In the genomic region with DNA sequence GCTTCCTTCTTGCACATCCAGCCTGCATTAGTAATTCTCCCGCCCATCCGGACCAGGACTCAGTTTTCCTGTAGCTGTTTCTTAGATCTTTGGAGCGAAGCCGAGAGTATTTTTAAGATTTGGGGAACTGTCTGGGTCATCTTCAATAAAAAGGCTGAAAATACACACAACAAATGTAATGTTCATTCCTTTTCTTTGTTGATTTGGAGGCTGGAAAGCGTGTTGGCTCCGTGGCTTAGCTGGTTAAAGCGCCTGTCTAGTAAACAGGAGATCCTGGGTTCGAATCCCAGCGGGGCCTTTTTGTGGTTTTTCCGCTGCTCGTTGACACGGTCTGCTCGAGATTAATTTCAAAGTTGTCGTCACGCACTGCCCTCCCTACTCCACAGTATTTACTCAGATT, we compare ENCODE assay signal across 8 mouse cellular contexts. TPM values are rescaled to one million over a fixed set of nuclear protein-coding genes. Genes with fewer than 3 reads are reported as not detected.
DNase-seq lines count a peak whose midpoint lies in the region; ATAC-seq and TF ChIP-seq lines count a peak whose summit lies in the region.

No protein-coding gene starts in this region.

- peak overlapping the region; percentile 71 for H3K9ac ChIP-seq in heart, embryonic 14.5 days (ENCODE audit: low read length)
- H3K9ac ChIP-seq in liver, embryonic 12.5 days, result peak overlapping the region; percentile 76
- peak overlapping the region; percentile 26; the same call in 1 of the 2 replicates for H3K9ac ChIP-seq in stomach, embryonic 14.5 days (replicated peaks; ENCODE audit: low read depth, low read length)

- peak overlapping the region; percentile 5 for H3ac ChIP-seq in C2C12 (ENCODE audit: control insufficient read depth, insufficient read length, low read depth)

- H3K36me3 ChIP-seq in C2C12 (ENCODE audit: control insufficient read depth, insufficient read depth), result no peaks in the 10 kb centered on the region
- H3K36me3 ChIP-seq in heart, embryonic 14.5 days (ENCODE audit: control insufficient read depth, insufficient read depth, low read length), result no peaks in the 10 kb centered on the region
- H3K36me3 ChIP-seq in liver, embryonic 12.5 days, result no peaks in the 10 kb centered on the region
- H3K36me3 ChIP-seq in stomach, embryonic 14.5 days (ENCODE audit: control insufficient read depth, insufficient read depth, low read length), result no peaks in the 10 kb centered on the region

- peak overlapping the region; percentile 45 to 46; a peak in 2 of 4 replicates for H3K27ac ChIP-seq in heart, embryonic 14.5 days (replicated peaks in 1 of 2; ENCODE audit: control insufficient read depth in 1 of 2, insufficient read depth in 1 of 2, low read depth in 2 of 2, low read length in 2 of 2)
- H3K27ac ChIP-seq in liver, embryonic 12.5 days, result peak overlapping the region; percentile 85
- H3K27ac ChIP-seq in stomach, embryonic 14.5 days (ENCODE audit: low read length), result no peak overlapping the region; the same call in 1 of the 2 replicates

- peak; percentile 92 for DNase-seq in brain, adult 2 months (ENCODE audit: low read depth, low spot score)
- peak; percentile 88 for DNase-seq in kidney, postnatal 14 days
- peak; percentile 77 for DNase-seq in naive thymus-derived CD4-positive, alpha-beta T cell, adult 2 months (ENCODE audit: low read depth)

- peaks cover 0 to 2% of the 10 kb centered on the region in 2 experiments; a peak in 1 of 4 replicates for H3K4me1 ChIP-seq in heart, embryonic 14.5 days (ENCODE audit: control insufficient read depth in 2 of 2, insufficient read depth in 2 of 2, low read length in 2 of 2)
- peaks cover 33% of the 10 kb centered on the region for H3K4me1 ChIP-seq in liver, embryonic 12.5 days
- H3K4me1 ChIP-seq in stomach, embryonic 14.5 days (ENCODE audit: control insufficient read depth, insufficient read depth, low read length), result no peaks in the 10 kb centered on the region

- no peaks in the 10 kb centered on the region for H3K9me3 ChIP-seq in heart, embryonic 14.5 days (ENCODE audit: control insufficient read depth, low read length)
- no peaks in the 10 kb centered on the region for H3K9me3 ChIP-seq in liver, embryonic 12.5 days (replicated peaks)
- no peaks in the 10 kb centered on the region for H3K9me3 ChIP-seq in stomach, embryonic 14.5 days (ENCODE audit: control insufficient read depth, low read depth, low read length)

- no peaks in the 10 kb centered on the region for H3K27me3 ChIP-seq in C2C12 (ENCODE audit: control insufficient read depth, insufficient read depth, insufficient read length)
- H3K27me3 ChIP-seq in heart, embryonic 14.5 days (ENCODE audit: control insufficient read depth, insufficient read depth, low read length), result no peaks in the 10 kb centered on the region
- H3K27me3 ChIP-seq in liver, embryonic 12.5 days (replicated peaks), result no peaks in the 10 kb centered on the region
- H3K27me3 ChIP-seq in stomach, embryonic 14.5 days (ENCODE audit: control insufficient read depth, insufficient read depth, low read length), result no peaks in the 10 kb centered on the region

- peak overlapping the region; percentile 76 for H3K4me2 ChIP-seq in heart, embryonic 14.5 days (ENCODE audit: low read length)
- H3K4me2 ChIP-seq in liver, embryonic 12.5 days, result peak overlapping the region; percentile 75
- H3K4me2 ChIP-seq in stomach, embryonic 14.5 days (replicated peaks; ENCODE audit: low read depth, low read length), result peak overlapping the region; percentile 65

- peak overlapping the region; percentile 45 for H3K4me3 ChIP-seq in C2C12 (ENCODE audit: insufficient read depth, poor library complexity, severe bottlenecking)
- H3K4me3 ChIP-seq in heart, embryonic 14.5 days (ENCODE audit: control insufficient read depth in 1 of 2, insufficient read depth in 1 of 2, low read depth in 1 of 2, low read length in 2 of 2), result peak overlapping the region; percentile 59 to 64
- H3K4me3 ChIP-seq in liver, embryonic 12.5 days, result peak overlapping the region; percentile 63
- peak overlapping the region; percentile 54 for H3K4me3 ChIP-seq in stomach, embryonic 14.5 days (ENCODE audit: low read depth, low read length)

- no peak for TF ChIP-seq CTCF in C2C12 (IDR thresholded peaks at IDR 0.05; ENCODE audit: control insufficient read depth, insufficient read depth, insufficient read length)

- no peaks in the 10 kb centered on the region for H3K79me2 ChIP-seq in C2C12 (ENCODE audit: control insufficient read depth, insufficient read depth)

- no peaks in the 10 kb centered on the region for H3K79me3 ChIP-seq in C2C12 (ENCODE audit: low read depth)

- ATAC-seq in erythroid progenitor cell, adult 5-6 weeks (replicated peaks; ENCODE audit: low FRiP score, poor library complexity, severe bottlenecking), result peak; percentile 20
- no peak for ATAC-seq in heart, embryonic 14.5 days (ENCODE audit: insufficient number of reproducible peaks, insufficient read depth, low FRiP score, low read depth)
- peak; percentile 47 for ATAC-seq in liver, embryonic 12.5 days
- no peak for ATAC-seq in stomach, embryonic 14.5 days (ENCODE audit: insufficient number of reproducible peaks, insufficient read depth, low FRiP score, low read depth)

- under 1% methylated on average over 15 of the region's 15 CpGs for WGBS in heart, embryonic 14.5 days
- under 1% methylated on average over 15 of the region's 15 CpGs for WGBS in liver, embryonic 12.5 days (ENCODE audit: insufficient replicate concordance)
- under 1% methylated on average over 15 of the region's 15 CpGs for WGBS in stomach, embryonic 14.5 days

TF ChIP-seq in C2C12, 6 proteins besides CTCF, POLR2A, EP300 and RAD21:
- TF ChIP-seq CEBPB (IDR thresholded peaks at IDR 0.05; ENCODE audit: low read depth) (no peak), MYOD1 (IDR thresholded peaks at IDR 0.05; ENCODE audit: control insufficient read depth, insufficient read length, low read depth) (no peak), FOSL1 (IDR thresholded peaks at IDR 0.05; ENCODE audit: insufficient read depth, low read length, poor library complexity, severe bottlenecking) (no peak), MAX (IDR thresholded peaks at IDR 0.05) (no peak), MYOG (IDR thresholded peaks at IDR 0.05; ENCODE audit: control insufficient read depth, extremely low read depth, insufficient read length) (no peak), USF1 (IDR thresholded peaks at IDR 0.05; ENCODE audit: low read depth) (no peak)

RNA-seq across cellular contexts. Expression of a gene that starts 15.3 kb away (rescaled TPM):
- not detected for polyA plus RNA-seq in C2C12 (2012; fragmentation: generic; extraction: Trizol)
- 1.4 and 4.2 TPM in 2 replicates for total RNA-seq in erythroid progenitor cell, adult 5-6 weeks (2015; ENCODE audit: low replicate concordance)
- 0.90 and 1.4 TPM in 2 replicates for total RNA-seq in erythroid progenitor cell, adult 5-6 weeks (2017; ENCODE audit: low replicate concordance)
- polyA plus RNA-seq in heart, embryonic 14.5 days (2014; fragmentation: Nextera tagmentation; extraction: Ambion mirVana), result 1.7 and 1.9 TPM in 2 replicates
- polyA plus RNA-seq in liver, embryonic 12.5 days (2016; fragmentation: Nextera tagmentation; extraction: Ambion mirVana), result 1.9 and 2.5 TPM in 2 replicates
- 0.17 TPM in 1 of 2 replicates, not detected in the other for polyA plus RNA-seq in stomach, embryonic 14.5 days (2014; fragmentation: Nextera tagmentation; extraction: Ambion mirVana)

RNA-seq across cellular contexts. Expression of a gene that starts 26.7 kb away (rescaled TPM):
- polyA plus RNA-seq in C2C12 (2012; fragmentation: generic; extraction: Trizol), result 11.2 TPM
- total RNA-seq in erythroid progenitor cell, adult 5-6 weeks (2015; ENCODE audit: low replicate concordance), result 1.1 and 2.1 TPM in 2 replicates
- 1.3 and 1.6 TPM in 2 replicates for total RNA-seq in erythroid progenitor cell, adult 5-6 weeks (2017; ENCODE audit: low replicate concordance)
- 8.3 and 9.1 TPM in 2 replicates for polyA plus RNA-seq in heart, embryonic 14.5 days (2014; fragmentation: Nextera tagmentation; extraction: Ambion mirVana)
- polyA plus RNA-seq in liver, embryonic 12.5 days (2016; fragmentation: Nextera tagmentation; extraction: Ambion mirVana), result 8.8 and 9.6 TPM in 2 replicates
- 12.0 and 12.4 TPM in 2 replicates for polyA plus RNA-seq in stomach, embryonic 14.5 days (2014; fragmentation: Nextera tagmentation; extraction: Ambion mirVana)

RNA-seq across cellular contexts. Expression of a gene that starts 38.3 kb away (rescaled TPM):
- 0.07 TPM for polyA plus RNA-seq in C2C12 (2012; fragmentation: generic; extraction: Trizol)
- not detected in 2 replicates for total RNA-seq in erythroid progenitor cell, adult 5-6 weeks (2015; ENCODE audit: low replicate concordance)
- total RNA-seq in erythroid progenitor cell, adult 5-6 weeks (2017; ENCODE audit: low replicate concordance), result not detected in 2 replicates
- 0.40 and 0.43 TPM in 2 replicates for polyA plus RNA-seq in heart, embryonic 14.5 days (2014; fragmentation: Nextera tagmentation; extraction: Ambion mirVana)
- 0.07 TPM in 1 of 2 replicates, not detected in the other for polyA plus RNA-seq in liver, embryonic 12.5 days (2016; fragmentation: Nextera tagmentation; extraction: Ambion mirVana)
- 0.22 and 0.30 TPM in 2 replicates for polyA plus RNA-seq in stomach, embryonic 14.5 days (2014; fragmentation: Nextera tagmentation; extraction: Ambion mirVana)

Comparison
In these comparisons a context has a peak if more than half of its experiments do, and no peak if none do; other contexts are left out.
1. ATAC-seq: peak in erythroid progenitor cell, adult 5-6 weeks (single experiment) and liver, embryonic 12.5 days (single experiment); none in heart, embryonic 14.5 days (single experiment) and stomach, embryonic 14.5 days (single experiment).
2. H3K9ac ChIP-seq: peak in every context shown above with its lines; median percentile 76 in liver, embryonic 12.5 days; 71 in heart, embryonic 14.5 days; 26 in stomach, embryonic 14.5 days.
3. Peak in every context shown above with its lines, with median percentiles within 50 percentile points of each other: H3K4me3 ChIP-seq, DNase-seq and H3K4me2 ChIP-seq.